Mouse (Mus musculus) inflammation-experienced regulatory T-cells, adult 6 months (primary cell): ENCODE data around the gene Nmrk2. TPM values are rescaled to one million over a fixed set of nuclear protein-coding genes. Genes with fewer than 3 reads are reported as not detected.
"Not testable (repeated sequence)": the region's sequence is repeated elsewhere in the genome, so short reads cannot be mapped to it uniquely, and the experiment has no call there.

Experiments
- ATAC-seq: one replicate; pipeline ENCODE4 v1.8.0; 2017
- polyA plus RNA-seq, 3 experiments: library from polyadenylated mRNA; unstranded; fragments of 100-300 nt; shearing (Covaris generic); gene quantifications; one replicate each; pipeline ENCODE4 v1.2.1; 2017

Nmrk2 gene
- under 1 TPM in 2 of 3 experiments, not detected in 1; 0.17 to 0.28 TPM for polyA plus RNA-seq

DNA sequence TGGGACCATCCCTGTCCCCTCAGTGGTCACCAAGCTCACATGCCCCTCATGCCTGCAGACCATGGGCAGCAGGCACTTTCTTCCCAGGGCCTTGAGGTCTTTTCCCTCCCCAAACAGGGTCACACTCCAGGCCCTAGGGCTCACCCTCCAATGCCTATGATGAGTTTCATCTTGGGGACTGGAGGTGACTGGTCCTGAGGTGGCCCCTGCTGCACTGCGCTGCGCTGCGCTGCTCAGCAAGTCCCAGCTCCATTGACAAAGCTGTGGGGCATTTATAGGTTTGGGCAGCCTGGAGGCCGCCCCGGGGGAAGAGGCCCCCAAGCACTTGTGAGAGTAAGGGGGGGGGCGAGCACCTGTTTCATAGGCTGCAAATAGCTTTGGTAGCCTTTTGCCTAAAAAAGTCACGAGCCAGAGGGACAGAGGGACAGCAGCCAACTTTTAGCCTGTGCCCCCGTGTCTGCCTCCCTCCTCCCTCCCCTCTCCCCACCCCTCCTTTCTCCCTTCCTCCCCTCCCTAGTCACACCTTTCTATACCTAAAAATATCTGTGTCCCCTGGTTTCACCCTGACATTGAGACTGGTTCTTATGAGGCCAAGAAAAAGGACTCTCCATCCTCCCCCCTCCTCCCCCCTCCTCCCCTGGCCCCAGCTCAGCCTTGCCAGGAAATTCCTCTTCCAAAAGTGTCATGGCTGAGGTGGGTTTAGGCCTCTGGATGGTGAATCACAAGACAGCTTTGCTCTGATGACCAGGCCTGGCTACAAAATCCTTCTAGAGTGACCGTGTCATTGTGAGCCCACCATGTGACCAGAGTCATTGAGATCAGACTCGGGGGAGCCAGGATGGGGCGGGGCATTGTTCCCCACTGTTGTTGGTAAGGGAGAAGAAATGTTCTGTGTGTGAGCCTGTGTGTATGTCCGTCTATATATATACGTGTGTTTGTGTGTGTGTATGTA is at the start of gene Nmrk2:
Nmrk2 (minus strand) TSS at position 245 of the 952 bp plus-strand sequence.
- ATAC-seq, result no peak

DNA sequence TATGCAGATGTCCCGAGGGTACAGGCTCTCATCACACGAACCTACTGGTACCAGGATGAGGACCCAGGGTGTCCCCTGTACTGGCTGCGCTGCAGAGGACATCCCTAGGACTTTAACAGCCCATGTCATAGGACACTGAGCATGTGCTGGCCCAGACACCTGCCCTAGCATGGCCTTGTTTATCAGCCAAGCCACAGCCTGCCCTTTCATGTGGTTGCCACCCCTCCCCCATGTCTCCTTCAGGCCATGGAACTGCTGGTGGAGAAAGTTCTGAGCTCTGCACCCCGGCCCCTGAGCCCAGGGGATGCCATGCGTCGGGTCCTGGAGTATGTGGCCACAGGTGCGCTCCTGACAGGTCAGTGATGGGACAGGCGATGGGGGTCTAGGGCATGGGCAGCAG is 47.6 kb upstream of the Nmrk2 start:
- ATAC-seq, result no peak

DNA sequence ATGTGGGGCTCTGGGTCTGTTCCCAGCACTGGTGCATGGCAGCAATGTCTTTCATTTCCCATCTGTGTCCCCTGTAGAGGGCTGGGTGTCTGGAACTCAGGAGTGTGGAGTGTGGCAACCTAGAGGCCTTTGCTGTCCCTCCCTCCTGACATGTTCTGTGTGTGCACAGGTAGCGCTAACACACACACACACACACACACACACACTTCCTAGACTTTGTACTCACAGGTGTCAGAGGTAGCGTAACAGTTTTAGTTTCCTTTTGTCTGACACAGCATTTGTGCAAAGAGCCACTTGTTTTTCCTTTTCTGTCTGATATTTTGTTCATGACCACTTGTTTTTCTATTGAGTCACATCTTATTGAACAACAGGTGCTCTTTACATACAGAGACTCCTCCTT is 46.0 kb upstream of the Nmrk2 start:
- peak; percentile 70 for ATAC-seq

DNA sequence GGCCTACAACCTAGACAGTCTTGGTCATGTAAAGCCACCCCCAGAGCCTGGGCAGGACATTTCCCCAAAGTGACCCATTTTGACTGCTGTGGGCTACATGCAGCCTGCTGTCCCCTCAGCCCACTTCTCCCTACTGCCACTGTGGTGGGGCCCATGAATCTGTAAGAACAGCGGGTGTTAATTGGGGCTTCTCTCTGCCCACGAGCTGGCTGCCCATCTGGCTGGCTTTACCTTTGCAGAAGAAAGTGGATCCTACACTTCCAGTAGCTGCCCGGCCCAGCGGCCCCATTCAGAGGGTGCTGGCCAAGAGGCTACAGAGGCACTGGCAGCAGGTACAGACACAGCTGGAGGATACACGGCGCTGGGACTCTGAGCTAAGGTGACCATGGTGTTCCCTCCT is 43.3 kb upstream of the Nmrk2 start:
- no peak for ATAC-seq

DNA sequence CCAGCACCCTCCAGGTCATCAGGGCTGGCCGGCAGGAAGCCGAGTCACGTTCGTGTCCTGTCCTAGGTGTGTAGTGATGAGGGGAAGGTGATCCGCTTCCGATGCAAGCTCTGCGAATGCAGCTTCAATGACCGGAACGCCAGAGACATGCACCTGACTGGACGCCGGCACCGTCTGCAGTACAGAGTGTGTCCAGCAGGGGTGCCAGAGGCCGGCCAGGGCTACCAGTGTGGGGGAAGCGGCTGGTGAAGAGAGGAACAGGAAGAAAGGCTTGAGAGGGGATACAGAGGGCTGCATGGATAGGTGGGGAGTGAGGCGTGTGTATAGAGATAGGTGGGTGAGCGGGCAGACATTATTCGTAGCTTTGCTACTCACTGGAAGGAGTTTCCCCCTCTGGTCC is 42.7 kb upstream of the Nmrk2 start:
- ATAC-seq, result peak; percentile 76

DNA sequence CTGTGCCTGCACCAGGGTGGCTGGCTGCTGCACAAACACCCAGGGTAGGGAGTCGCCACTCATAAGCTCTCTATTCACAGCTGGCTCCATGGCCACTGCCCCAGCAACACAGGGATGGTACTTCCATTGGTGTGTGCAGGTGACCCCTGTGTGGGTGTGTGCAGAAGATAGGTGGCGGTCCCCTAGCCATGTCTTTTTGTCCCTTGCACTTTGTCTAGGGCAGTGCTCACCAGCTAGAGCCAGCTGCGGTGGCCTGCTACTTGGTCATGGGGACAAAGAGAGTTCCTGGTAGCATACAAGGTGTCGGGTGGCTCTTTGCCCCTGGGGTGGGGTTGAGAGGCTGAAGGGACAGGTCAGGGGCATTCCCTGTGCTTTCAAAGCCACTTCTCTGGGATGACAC is 42.3 kb upstream of the Nmrk2 start:
- ATAC-seq, result no peak

DNA sequence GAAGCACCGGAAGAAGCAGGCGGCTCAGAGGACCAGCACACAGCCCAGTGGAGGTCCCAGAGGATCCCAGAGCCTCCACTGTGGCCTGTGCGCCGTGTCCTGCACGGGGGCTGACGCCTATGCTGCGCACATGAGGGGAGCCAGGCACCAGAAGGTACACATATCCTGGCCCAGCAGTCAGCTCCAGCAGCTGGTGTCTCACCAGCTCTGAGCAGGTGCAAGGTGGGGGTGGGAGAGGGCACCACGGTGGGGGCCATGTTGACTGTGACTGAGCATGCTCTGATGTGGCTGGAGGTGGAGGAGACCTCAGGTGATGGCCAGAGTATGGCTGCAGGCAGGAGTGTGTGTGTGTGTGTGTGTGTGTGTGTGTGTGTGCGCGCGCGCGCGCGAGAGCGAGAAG is 40.2 kb upstream of the Nmrk2 start:
- no peak for ATAC-seq

DNA sequence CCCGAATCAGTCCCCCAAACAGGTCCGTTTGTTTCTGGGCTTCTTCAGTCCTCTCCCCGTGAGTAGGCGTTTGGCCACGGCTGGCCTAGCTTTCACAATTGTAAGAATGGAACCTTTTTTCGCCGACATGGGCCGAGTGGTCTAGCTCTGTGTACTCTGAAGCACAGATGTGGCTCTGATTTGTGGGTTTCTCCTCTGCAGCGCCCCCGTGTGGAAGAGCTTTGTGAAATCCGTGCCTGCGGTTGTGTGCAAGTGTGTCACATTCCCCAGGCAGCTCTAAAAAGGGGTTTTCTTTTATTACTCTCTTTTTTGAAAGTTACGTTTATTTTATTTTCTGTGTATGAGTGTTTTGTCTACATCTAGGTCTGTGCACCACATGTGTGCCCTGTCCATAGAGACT is 39.0 kb upstream of the Nmrk2 start:
- ATAC-seq, result peak; percentile 49

DNA sequence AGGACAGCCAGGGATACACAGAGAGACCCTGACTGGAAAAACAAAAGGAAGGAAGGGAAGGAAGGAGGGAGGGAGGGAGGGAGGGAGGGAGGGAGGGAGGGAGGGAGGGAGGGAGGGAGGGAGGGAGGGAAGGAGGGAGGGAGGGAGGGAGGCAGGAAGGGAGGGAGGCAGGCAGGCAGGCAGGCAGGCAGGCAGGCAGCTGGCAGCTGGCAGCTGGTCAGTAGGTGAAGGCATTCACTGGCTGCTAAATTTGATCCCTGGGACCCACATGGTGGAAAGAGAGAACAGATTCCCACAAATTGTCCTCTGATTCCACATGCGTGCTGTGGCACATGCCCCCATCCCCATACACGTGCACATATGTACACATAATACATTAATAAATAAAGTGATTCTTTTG is 36.8 kb upstream of the Nmrk2 start:
- ATAC-seq, result no peak

DNA sequence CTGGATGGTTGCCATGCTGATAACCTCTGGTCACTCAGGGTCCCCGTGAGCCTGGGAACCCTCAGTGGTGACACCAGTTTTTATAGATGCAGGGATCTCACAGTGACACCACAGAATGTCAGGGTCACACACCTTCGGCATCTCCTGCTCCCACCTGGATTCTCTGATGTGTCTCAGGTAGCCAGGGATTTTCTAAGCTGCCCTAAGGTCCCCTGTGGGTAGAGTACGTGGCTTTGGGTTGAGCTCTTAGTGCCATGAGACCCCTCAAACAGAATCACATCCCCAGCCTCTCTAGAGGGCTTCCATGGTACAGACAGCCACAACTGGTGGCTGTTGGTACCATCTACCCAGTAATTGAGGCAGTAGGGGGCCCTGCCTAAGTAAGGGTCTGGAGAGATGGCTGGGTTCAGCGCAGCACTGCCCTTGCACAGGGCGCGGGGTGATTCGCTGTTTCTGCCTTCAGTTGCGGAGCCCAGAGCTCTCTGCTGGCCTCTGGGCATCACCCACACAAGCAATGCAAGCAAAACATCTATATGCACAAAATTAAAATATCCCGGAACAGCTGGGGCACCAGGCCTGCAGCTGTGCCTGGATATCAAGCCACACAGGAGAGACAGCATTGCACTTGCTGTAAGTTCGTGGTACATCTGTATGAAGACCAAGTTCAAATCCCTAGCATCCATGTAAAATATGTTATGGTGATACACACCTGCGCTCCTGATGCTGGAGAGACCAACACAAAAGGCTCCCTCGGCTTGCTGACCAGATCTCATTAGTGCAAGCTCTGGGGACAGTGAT is 34.8 kb upstream of the Nmrk2 start:
- ATAC-seq, result no peak

DNA sequence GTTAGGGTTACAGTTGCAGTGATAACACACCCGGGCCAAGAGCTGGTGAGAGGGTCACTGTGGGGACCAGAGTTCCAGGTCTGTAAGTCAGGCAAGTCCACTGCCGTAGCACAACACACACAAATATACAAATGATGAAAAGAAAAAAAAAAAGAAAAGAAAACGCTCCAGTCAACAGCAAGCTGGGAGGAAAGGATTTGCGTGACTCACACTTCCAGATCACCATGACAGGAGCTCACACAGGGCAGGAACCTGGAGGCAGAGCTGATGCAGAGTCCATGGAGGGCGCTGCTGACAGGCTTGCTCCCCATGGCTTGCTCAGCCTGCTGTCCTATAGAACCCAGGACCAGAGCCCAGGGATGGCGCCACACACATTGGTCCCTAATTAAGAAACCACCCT is 32.4 kb upstream of the Nmrk2 start:
- ATAC-seq, result no peak

DNA sequence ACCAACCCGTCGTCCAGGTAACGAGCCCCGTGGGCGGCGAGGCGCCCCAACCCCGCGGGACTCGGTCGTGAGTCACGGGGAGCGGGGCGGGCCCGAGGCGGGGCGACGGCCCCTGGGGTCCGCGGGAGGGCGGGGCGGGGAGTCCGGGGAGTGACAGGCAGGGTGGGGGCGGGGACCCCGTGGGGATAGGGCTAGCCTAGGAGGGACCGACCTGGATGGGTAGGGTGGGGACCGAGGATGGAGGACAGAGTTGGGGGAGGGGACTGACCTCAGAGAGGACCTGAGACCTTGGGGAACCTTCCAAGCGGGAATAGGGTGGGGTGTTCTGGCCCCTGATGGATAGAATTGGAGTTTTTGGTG is 31.4 kb upstream of the Nmrk2 start:
- ATAC-seq, result no peak

DNA sequence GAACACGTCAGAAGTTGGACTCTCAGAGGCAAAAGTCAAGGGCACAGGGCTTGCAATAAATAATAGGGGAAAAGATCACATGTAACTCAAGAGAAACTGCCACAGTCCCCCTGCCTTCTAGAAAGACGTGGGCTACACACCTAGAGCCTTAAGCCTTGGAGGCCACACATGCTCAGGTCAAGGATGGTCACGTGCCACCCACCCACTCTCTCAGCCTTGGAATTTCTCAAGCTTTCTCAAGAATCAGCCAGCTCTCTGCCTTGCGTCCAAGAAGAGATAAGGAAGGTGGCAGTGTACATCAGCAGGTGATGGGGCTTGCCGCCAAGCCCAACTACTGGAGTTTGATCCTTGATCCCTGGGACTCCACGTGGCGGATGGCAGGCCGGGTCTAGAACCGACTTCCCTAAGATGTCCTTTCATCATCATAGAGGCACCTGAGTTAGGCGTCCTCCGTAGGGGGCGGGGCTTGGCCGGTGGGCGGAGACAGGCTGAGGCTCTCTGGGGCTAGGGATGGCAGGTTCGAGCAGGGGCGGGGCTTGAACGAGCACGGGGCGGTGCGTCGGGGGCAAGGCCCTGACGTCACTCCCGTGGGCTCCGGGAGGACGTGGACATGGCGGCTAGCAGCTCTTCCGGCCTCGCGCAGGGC is 30.9 kb upstream of the Nmrk2 start, which contains the start of gene Zfr2:
Zfr2 (plus strand) TSS at position 576 of the 646 bp plus-strand sequence.
- peak; percentile 88 for ATAC-seq

DNA sequence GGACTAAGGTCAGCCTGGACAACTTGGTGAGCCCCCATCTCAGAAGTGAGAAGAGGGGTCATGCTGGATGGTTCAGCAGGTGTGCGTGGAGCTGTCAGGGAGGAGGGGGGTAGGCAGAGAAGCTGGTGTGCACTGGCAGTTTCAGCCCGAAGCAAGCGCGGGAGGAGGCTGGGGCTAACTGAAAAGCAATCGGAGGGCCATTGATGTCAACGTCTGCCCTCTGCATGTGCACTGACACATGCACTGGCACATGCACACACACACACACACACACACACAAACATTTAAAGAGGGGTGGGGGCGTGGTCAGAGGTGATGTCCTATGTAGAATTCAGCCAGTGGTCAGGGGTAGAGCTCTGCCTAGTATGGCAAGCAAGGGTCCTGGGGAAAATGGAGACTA is 29.6 kb upstream of the Nmrk2 start:
- ATAC-seq, result no peak

DNA sequence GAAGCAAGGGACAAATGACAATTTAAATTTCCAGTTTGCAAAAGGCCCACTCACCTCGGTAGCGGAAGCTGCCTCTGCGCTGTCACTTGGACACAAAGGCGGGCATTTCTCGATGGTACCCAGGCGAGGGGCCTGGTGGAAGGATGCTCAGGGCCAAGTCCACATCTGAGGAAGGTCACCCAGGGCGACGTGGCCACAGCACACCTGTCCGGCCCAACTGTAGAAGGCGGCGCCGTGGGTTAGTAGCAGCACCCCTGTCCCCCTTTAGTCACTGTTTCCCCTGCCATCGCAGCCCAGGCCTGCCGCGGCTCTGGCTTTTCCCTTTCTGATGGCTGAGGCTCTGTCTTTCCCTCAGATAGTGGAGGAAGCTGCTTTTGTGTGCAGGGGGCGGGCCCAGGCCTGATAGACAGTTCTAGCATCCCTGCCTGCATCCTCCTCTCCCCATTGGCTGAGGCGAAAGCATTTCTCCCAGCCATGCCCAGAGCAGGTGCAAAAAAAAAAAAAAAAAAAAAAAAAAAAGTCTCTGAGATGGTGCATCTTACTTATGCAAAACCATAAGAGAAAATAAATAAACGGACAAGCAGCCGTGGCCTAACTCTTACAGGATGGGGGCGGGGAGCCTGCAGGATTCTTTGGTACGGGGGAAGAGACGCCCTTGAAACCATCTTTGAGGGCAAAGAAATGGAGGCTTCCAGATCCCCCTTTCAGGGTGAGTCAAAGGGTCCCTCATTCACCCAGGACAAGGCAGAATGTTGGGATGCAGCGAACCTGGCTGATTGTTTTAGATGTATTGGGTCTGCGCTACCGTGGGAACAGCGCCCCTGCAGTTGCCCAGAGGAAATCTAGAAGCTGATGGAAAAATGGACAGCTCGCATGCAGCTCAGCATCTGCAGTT is 28.8 kb upstream of the Nmrk2 start, which contains the start of gene Atcay:
Atcay (minus strand) TSS at position 396 of the 895 bp plus-strand sequence.
- peak; percentile 52 for ATAC-seq

DNA sequence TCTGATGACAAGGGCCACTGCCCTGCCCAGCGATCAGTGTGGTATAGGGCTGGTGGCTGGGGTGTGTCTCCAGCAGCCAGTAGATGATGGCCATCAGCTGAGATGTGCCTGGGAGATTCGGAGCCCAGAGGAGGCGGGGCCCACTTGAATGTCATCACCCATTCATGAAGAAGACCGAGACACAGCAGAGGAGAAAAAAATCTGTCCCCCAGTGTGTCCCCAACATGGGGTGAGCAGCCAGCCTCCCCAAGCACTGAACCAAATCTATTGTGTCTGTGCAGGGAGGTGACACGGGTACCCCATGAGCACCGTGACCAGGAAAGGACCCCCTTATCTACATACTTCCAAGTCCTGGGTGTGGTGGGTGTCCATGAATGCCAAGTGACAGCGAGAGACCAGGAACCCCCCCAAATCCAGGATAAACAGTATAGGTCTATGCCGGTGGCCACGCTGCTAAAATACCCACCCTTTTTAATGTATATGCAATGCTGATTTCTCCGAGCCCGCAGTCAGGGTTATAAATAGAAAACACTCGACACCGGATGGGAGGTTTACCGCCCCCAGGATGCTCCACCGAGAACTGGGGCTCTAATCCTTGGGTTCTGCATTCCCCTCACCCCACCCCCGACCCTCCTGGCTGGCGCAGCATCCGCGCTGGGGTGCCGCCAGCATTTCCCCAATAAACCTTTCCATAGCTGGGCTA is 28.0 kb upstream of the Nmrk2 start:
- ATAC-seq, result peak; percentile 22

DNA sequence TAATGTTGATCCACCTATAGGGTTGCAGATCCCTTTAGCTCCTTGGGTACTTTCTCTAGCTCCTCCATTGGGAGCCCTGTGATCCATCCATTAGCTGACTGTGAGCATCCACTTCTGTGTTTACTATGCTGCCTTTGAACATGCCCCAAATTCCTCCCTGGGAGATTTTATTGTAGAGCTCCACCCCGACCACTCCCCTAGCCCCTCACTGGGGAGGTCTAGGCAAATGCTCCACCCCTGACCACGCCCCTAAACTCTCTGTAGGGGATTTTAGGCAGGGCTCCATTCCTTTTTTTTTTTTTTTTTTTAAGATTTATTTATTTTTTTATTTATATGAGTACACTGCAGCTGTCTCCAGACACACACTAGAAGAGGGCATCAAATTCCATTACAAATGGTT is 21.9 kb upstream of the Nmrk2 start:
- ATAC-seq, result not testable (repeated sequence)

DNA sequence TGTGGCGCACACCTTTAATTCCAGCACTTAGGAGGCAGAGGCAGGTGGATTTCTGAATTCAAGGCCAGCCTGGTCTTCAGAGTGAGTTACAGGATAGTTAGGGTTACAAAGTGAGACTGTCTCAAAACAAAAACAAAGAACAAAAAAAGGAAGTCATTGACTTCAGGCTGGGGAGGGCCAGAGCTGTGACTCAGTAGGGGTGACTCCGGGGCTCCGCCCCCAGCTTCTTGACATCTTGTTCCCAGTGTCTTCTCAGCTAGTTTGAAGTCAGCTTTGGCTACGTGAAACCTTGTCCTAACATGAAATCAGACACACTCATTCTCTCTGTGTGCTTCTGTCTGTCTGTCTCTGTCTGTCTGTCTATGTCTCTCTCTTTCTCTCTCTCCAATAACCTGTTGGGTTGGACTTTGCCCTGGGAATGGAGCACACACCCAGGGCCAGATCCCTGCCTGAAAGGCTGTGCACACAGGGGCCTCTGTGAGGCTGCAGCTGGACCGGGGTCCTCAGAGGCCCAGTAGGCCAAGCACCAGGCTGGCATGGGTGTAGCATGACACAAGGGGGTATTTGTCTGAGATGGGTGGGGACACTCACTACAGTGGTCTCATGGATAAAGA is 19.7 kb upstream of the Nmrk2 start:
- no peak for ATAC-seq

DNA sequence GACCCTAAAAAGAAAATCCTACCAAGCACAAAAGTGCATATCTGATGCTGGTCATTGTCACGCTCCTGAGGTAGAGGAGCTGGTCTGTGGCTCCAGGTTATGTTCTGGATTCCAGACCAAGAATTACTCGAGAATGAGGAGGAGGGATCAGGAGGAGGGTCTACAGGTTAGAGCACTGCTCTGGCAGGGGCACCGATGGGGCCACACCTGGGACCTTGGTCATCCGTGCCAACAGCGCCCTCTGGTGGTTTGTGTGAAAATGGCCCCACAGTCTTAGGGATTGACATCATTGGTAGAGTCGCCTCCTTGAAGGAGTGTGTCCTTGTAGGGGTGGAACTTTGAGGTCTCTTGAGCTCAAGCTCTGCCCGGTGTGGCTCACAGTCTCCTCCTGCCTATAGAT is 16.1 kb upstream of the Nmrk2 start:
- peak; percentile 63 for ATAC-seq

DNA sequence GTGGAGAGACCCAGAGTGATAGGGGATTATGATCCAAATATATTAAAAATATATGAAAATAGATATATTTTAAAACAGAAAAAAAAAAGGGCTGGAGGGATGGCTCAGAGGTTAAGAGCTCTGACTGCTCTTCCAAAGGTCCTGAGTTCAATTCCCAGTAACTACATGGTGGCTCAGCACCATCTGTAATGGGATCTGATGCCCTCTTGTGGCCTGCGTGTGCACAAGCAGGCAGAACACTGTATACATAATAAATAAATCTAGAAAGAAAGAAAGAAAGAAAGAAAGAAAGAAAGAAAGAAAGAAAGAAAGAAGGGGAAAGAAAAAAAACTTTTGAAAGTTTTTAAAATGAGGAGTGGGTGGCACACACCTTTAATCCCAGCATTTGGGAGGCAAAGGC is 15.4 kb upstream of the Nmrk2 start:
- ATAC-seq, result peak; percentile 43

DNA sequence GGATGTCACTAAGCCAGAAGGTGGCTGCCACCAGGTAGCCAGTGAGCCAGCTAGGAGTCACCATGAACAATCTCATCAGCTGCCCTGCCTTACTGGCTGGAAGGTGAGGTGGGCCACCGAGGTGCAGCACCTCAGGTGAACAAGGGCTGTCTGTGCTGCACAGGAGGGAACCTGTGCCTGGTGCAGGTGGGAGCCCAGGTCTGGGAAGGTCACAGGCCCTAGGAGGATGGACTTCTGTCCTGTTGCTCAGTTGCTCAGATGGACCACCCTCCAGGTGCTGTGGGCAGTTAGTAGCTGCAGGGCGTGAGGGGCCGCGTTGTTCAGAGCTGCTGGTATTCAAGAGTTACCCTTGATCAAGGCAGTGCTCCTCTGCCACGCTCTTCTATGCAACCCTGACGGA is 15.0 kb upstream of the Nmrk2 start:
- no peak for ATAC-seq
